Mouse (Mus musculus) G1E (cell line): ENCODE data around the gene Slc8a2.

Experiments used
- CTCF ChIP-seq: IDR thresholded peaks from 2 replicates; pipeline ENCODE4 v1.5.1; 2012; ENCODE audit warnings: low read depth, low read length, inconsistent platforms, mixed read lengths
- TAL1 ChIP-seq: conservative IDR thresholded peaks from 2 replicates; pipeline ENCODE4 v1.6.1; 2012; ENCODE audit warnings: low read depth, low read length, inconsistent platforms, mixed read lengths

DNA sequence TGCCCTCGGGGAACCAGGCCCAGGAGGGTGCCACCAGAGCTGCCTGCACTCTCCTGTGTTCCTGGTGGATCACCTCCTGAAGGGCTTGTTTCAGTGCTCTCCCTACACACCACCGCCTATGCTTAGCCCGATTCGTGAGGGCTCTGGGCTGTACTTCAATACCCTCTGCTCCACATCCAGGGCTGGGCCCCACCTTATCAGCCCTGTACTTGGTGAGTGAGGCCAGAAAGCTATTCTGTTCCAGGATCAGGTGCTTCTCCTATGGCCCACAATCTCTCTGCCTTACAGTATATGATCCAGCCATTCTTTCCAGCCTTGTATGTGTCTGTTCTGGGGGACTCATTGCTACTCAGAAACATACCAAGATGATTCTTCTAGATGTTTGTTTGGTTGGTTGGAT, 46.3 kb upstream of the Slc8a2 start:
- no peak for TF ChIP-seq CTCF
- no peak for TF ChIP-seq TAL1
